Mouse (Mus musculus): ENCODE data around the gene Siah2. TPM values are rescaled to one million over a fixed set of nuclear protein-coding genes. Genes with fewer than 3 reads are reported as not detected.

Siah2 gene
- polyA plus RNA-seq, 1 experiment from 2014 or later: 12.2 TPM

DNA sequence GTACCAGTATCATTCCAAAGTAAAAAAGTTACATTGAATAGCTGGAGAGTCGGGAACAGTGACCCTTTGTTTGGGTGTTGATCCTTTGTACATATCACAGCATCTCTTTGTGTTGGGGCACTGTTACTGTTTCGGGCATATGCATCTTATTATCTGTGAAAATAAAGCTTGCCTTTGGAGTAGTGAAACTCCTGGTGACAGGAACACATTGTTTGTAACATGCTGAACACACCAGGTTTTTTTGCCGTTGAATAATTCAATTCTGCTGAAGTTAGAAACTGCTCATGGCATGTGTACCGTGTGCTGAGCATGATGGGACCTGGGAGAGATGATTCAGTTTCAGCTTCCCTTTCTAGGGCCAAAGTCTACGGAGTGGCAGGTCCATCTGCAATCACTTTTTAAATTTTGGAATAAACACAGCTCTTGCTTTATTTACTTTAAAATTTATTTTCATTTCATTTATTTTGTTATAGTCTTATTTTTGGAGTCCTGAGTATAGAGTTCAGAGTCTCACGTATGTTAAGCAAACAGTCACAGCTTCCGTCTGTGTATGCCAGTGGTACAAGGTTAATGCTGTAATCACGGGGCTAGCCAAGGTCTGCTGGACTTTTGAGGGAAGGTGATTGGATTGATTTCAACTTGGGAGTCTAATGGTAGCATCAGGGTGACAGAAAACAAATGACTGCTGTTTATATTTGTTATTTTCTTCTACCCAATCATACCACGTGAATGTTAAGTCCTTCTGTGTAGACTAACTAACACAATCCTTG, 27.4 kb upstream of the Siah2 start:
- Histone ChIP-seq H3K27ac (replicated peaks) (no peak overlapping the region), H3K27me3 (replicated peaks) (no peaks in the 10 kb centered on the region), H3K4me2 (no peak overlapping the region), H3K9me3 (replicated peaks) (no peaks in the 10 kb centered on the region), H3K4me3 (replicated peaks) (no peak overlapping the region), H3K36me3 (no peaks in the 10 kb centered on the region), H3K9ac (replicated peaks) (no peak overlapping the region), H3K4me1 (no peaks in the 10 kb centered on the region)
- no peak for ATAC-seq (ENCODE audit: low FRiP score)
- WGBS: 68% methylated on average over 9 of the region's 9 CpGs

DNA sequence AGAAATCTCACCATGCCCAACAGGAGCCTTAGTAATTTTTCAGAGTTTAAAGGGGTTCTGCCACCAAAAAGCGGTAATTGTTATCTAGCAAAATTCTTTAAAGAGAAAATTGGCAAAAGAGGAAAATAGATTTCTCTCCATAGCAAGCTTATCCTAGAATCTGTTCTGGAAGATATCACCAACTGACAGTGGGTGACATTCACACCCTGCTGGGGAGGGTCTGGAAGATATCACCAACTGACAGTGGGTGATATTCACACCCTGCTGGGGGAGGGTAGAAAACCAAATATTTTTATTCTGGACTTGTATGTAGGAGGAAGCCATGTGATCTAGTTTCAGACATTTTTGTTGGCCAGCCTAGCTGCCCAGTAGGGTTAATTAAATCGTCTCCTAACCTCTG, 24.5 kb upstream of the Siah2 start:
- H3K36me3 ChIP-seq: no peaks in the 10 kb centered on the region
- H3K9ac ChIP-seq (replicated peaks): no peak overlapping the region
- H3K9me3 ChIP-seq (replicated peaks): no peaks in the 10 kb centered on the region
- WGBS: 82% methylated on average over 2 of the region's 2 CpGs
- no peaks in the 10 kb centered on the region for H3K4me1 ChIP-seq
- H3K27me3 ChIP-seq (replicated peaks): no peaks in the 10 kb centered on the region
- H3K4me2 ChIP-seq: no peak overlapping the region
- no peak overlapping the region for H3K4me3 ChIP-seq (replicated peaks)
- H3K27ac ChIP-seq (replicated peaks): no peak overlapping the region
- no peak for ATAC-seq (ENCODE audit: low FRiP score)

- Histone ChIP-seq H3K4me2 (no peak overlapping the region), H3K9me3 (replicated peaks) (no peaks in the 10 kb centered on the region), H3K9ac (replicated peaks) (no peak overlapping the region), H3K36me3 (no peaks in the 10 kb centered on the region), H3K27me3 (replicated peaks) (no peaks in the 10 kb centered on the region), H3K4me1 (no peaks in the 10 kb centered on the region), H3K4me3 (replicated peaks) (no peak overlapping the region), H3K27ac (replicated peaks) (no peak overlapping the region)
- 85% methylated on average over 2 of the region's 2 CpGs for WGBS
- no peak for ATAC-seq (ENCODE audit: low FRiP score)
Measured at GRCm38 (mm10) chr3:58714767-58715166, 22.6 kb upstream of the Siah2 start.

DNA sequence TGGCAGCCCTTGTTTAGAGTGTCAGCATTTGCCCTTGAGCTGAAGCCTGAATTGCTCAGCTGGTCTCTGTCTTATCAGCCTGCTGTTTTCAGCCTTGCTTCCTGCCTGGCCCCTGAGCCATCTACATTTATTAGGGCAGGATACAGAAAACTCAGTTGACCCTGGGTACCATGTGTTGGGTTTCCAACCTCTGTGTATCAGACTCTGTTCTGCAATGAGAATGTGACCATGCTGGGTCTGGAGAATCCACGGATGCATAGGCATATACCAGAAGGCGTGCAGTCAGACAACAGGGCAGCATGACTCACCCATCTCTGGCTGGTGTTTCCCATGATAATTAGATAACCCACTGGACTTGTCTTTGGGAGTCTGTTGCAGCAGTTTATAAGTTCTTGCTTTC, 21.8 kb upstream of the Siah2 start:
- Histone ChIP-seq H3K9ac (replicated peaks) (no peak overlapping the region), H3K4me3 (replicated peaks) (no peak overlapping the region), H3K9me3 (replicated peaks) (no peaks in the 10 kb centered on the region), H3K27me3 (replicated peaks) (no peaks in the 10 kb centered on the region), H3K36me3 (no peaks in the 10 kb centered on the region), H3K27ac (replicated peaks) (no peak overlapping the region), H3K4me2 (no peak overlapping the region), H3K4me1 (no peaks in the 10 kb centered on the region)
- WGBS: 81% methylated on average over 2 of the region's 2 CpGs
- no peak for ATAC-seq (ENCODE audit: low FRiP score)

- no peak overlapping the region for H3K27ac ChIP-seq (replicated peaks)
- H3K4me1 ChIP-seq: no peaks in the 10 kb centered on the region
- no peak overlapping the region for H3K9ac ChIP-seq (replicated peaks)
- ATAC-seq (ENCODE audit: low FRiP score): no peak
- H3K4me3 ChIP-seq (replicated peaks): no peak overlapping the region
- H3K9me3 ChIP-seq (replicated peaks): no peaks in the 10 kb centered on the region
- H3K27me3 ChIP-seq (replicated peaks): no peaks in the 10 kb centered on the region
- no peaks in the 10 kb centered on the region for H3K36me3 ChIP-seq
- H3K4me2 ChIP-seq: no peak overlapping the region
- WGBS: 94% methylated on average over 4 of the region's 4 CpGs
Measured at GRCm38 (mm10) chr3:58713191-58713590, 21.0 kb upstream of the Siah2 start.

DNA sequence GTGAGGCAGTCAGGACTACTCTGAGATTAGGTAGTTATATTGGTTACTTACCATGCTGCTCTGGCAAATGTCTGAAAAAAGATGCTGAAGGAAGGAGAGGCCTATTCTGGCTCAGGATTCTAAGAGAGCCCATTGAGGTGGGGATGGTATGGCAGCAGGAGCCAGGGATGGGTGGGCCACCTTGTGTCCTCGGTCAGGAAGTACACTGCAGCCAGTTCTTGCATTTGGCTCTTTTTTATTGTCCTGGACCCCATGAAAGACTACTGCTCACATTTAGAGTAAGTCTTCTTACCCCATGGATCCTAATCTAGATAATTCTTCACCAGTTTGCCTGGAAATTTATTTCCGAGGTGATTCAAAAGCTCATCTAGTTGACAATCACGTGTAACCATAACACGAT, 12.3 kb upstream of the Siah2 start:
- Histone ChIP-seq H3K27me3 (replicated peaks) (no peaks in the 10 kb centered on the region), H3K27ac (replicated peaks) (no peak overlapping the region), H3K36me3 (no peaks in the 10 kb centered on the region), H3K9ac (replicated peaks) (no peak overlapping the region), H3K9me3 (replicated peaks) (no peaks in the 10 kb centered on the region), H3K4me3 (replicated peaks) (no peak overlapping the region), H3K4me2 (no peak overlapping the region), H3K4me1 (no peaks in the 10 kb centered on the region)
- WGBS: 79% methylated on average over 4 of the region's 4 CpGs
- ATAC-seq (ENCODE audit: low FRiP score): no peak

- Histone ChIP-seq H3K4me3 (replicated peaks) (no peak overlapping the region), H3K4me1 (no peaks in the 10 kb centered on the region), H3K9me3 (replicated peaks) (no peaks in the 10 kb centered on the region), H3K27ac (replicated peaks) (no peak overlapping the region), H3K4me2 (no peak overlapping the region), H3K36me3 (no peaks in the 10 kb centered on the region), H3K27me3 (replicated peaks) (no peaks in the 10 kb centered on the region), H3K9ac (replicated peaks) (no peak overlapping the region)
- 77% methylated on average over 9 of the region's 9 CpGs for WGBS
- no peak for ATAC-seq (ENCODE audit: low FRiP score)
Measured at GRCm38 (mm10) chr3:58703748-58704147, 11.5 kb upstream of the Siah2 start.

DNA sequence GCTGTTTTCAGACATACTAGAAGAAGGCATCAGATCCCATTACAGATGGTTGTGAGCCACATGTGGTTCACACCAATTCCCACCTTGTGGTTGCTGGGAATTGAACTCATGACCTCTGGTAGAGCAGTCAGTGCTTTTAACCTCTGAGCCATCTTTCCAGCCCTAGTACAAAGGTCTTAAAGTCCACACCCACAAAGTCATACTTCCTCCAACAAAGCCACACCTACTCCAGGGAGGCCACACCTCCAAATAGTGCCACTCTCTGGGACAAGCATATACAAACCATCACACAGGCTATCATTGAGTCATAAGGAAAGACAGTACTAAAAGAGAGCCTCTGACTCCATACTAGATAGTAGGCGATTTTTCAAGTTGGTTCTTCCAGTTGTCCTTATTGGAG, 10.1 kb upstream of the Siah2 start:
- Histone ChIP-seq H3K27me3 (replicated peaks) (no peaks in the 10 kb centered on the region), H3K4me3 (replicated peaks) (no peak overlapping the region), H3K4me1 (no peaks in the 10 kb centered on the region), H3K36me3 (no peaks in the 10 kb centered on the region), H3K27ac (replicated peaks) (no peak overlapping the region), H3K9ac (replicated peaks) (no peak overlapping the region), H3K9me3 (replicated peaks) (no peaks in the 10 kb centered on the region), H3K4me2 (no peak overlapping the region)
- no peak for ATAC-seq (ENCODE audit: low FRiP score)
- WGBS: 88% methylated on average over 1 of the region's 1 CpGs

- WGBS: 88% methylated on average over 1 of the region's 1 CpGs
Measured at GRCm38 (mm10) chr3:58701441-58701840, 9.2 kb upstream of the Siah2 start.

DNA sequence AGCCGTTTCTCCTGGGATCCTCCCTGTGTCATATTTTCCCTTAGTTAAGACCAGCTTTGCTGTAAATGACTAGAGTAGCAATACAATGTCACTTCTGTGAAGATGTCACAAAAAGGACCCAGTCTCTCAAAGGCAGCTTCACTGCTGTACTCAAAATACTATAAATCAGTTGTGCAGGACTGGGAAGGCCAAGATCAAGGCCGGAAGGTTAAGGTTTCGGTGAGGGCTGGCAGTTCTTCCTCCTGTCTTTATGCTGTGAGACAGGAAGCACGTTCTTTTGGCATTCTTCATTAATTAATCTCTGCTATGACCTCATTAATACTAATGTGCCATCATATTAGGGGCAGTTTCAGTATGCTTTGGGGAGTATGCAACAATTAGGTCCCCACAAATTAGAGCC, 5.7 kb upstream of the Siah2 start:
- H3K27ac ChIP-seq (replicated peaks): no peak overlapping the region
- H3K9me3 ChIP-seq (replicated peaks): no peaks in the 10 kb centered on the region
- H3K4me2 ChIP-seq: no peak overlapping the region
- no peak overlapping the region for H3K9ac ChIP-seq (replicated peaks)
- H3K4me3 ChIP-seq (replicated peaks): no peak overlapping the region
- no peaks in the 10 kb centered on the region for H3K27me3 ChIP-seq (replicated peaks)
- 82% methylated on average over 4 of the region's 4 CpGs for WGBS
- H3K4me1 ChIP-seq: peaks cover under 1% of the 10 kb centered on the region
- ATAC-seq (ENCODE audit: low FRiP score): no peak
- no peaks in the 10 kb centered on the region for H3K36me3 ChIP-seq

More at GRCm38 (mm10) chr3:58701441-58701840, 9.2 kb upstream of the Siah2 start:
- Histone ChIP-seq H3K27ac (replicated peaks) (no peak overlapping the region), H3K4me3 (replicated peaks) (no peak overlapping the region), H3K36me3 (no peaks in the 10 kb centered on the region), H3K9ac (replicated peaks) (no peak overlapping the region), H3K4me2 (no peak overlapping the region), H3K9me3 (replicated peaks) (no peaks in the 10 kb centered on the region), H3K4me1 (no peaks in the 10 kb centered on the region), H3K27me3 (replicated peaks) (no peaks in the 10 kb centered on the region)
- no peak for ATAC-seq (ENCODE audit: low FRiP score)

- Histone ChIP-seq H3K4me2 (no peak overlapping the region), H3K27me3 (replicated peaks) (no peaks in the 10 kb centered on the region), H3K9me3 (replicated peaks) (no peaks in the 10 kb centered on the region), H3K4me1 (peaks cover 6% of the 10 kb centered on the region), H3K27ac (replicated peaks) (no peak overlapping the region), H3K4me3 (replicated peaks) (no peak overlapping the region), H3K36me3 (no peaks in the 10 kb centered on the region), H3K9ac (replicated peaks) (no peak overlapping the region)
- 60% methylated on average over 3 of the region's 3 CpGs for WGBS
- ATAC-seq (ENCODE audit: low FRiP score): no peak
Measured at GRCm38 (mm10) chr3:58696806-58697205, 4.6 kb upstream of the Siah2 start.

DNA sequence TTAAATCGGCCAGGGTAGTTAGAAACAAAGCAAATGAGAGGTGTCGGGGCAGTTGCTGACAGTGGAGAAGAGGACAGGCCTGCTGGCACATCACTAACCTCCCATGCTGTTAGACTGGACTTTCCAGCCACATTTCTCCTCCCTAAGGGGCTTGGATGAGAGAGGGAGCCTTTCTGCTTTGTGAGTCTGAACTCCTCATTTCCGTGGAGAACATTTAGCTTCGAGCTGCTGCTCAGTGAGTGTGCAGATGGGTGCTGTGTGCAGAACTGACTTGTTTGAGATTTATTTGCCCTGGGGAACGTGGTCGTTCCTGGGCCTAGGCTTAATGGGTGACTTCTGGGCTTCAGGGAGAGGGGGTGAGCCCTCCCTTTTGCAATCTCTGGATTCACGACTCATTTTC, 3.3 kb upstream of the Siah2 start:
- 34% methylated on average over 7 of the region's 7 CpGs for WGBS
- no peaks in the 10 kb centered on the region for H3K27me3 ChIP-seq (replicated peaks)
- peaks cover 8% of the 10 kb centered on the region for H3K4me1 ChIP-seq
- H3K27ac ChIP-seq (replicated peaks): no peak overlapping the region
- H3K4me2 ChIP-seq: no peak overlapping the region
- ATAC-seq (ENCODE audit: low FRiP score): no peak
- no peak overlapping the region for H3K9ac ChIP-seq (replicated peaks)
- H3K4me3 ChIP-seq (replicated peaks): no peak overlapping the region
- no peaks in the 10 kb centered on the region for H3K36me3 ChIP-seq
- no peaks in the 10 kb centered on the region for H3K9me3 ChIP-seq (replicated peaks)

Measured in neural tube, embryonic 15.5 days (tissue).